Mouse (Mus musculus): Measurements from ENCODE around the gene Gm20547.
"Not testable (repeated sequence)": the region's sequence is repeated elsewhere in the genome, so short reads cannot be mapped to it uniquely, and the experiment has no call there.

The Gm20547 gene

GRCm38 (mm10) chr17:34855825-34856224 lies 26.0 kb downstream of the Gm20547 start:
- in situ Hi-C loops (cut with MboI, MseI): loop anchor here (10.0 kb wide), 1 partner anchor 59 kb away; the partner anchor contains the start of gene Slc44a4

GRCm38 (mm10) chr17:34854761-34855160 lies 27.1 kb downstream of the Gm20547 start:
- in situ Hi-C loops (cut with MboI, MseI): loop anchor here (10.0 kb wide), 1 partner anchor 60 kb away; the partner anchor contains the start of gene Slc44a4

- in situ Hi-C loops (cut with MboI, MseI): loop anchor here (10.0 kb wide), 1 partner anchor 61 kb away; the partner anchor contains the start of gene Slc44a4
Observed at GRCm38 (mm10) chr17:34853511-34853910, 28.3 kb downstream of the Gm20547 start.

GRCm38 (mm10) chr17:34850517-34851125 lies 31.2 kb downstream of the Gm20547 start:
- in situ Hi-C loops (cut with MboI, MseI): loop anchor here (10.0 kb wide), 1 partner anchor 64 kb away; the partner anchor contains the start of gene Slc44a4

GRCm38 (mm10) chr17:34849722-34850516 lies 31.9 kb downstream of the Gm20547 start, which contains the start of the genes Skiv2l and Nelfe:
Gene Skiv2l, minus strand, starts transcription at chr17:34850210.
Gene Nelfe, plus strand, starts transcription at chr17:34850391.
- in situ Hi-C loops (cut with MboI, MseI): loop anchor here (10.0 kb wide), 1 partner anchor 65 kb away; the partner anchor contains the start of gene Slc44a4

- in situ Hi-C loops (cut with MboI, MseI): no loop called here
Observed at GRCm38 (mm10) chr17:34847615-34848014, 34.2 kb downstream of the Gm20547 start.

GRCm38 (mm10) chr17:34847192-34847591 lies 34.6 kb downstream of the Gm20547 start:
- in situ Hi-C loops (cut with MboI, MseI): no loop called here

GRCm38 (mm10) chr17:34844884-34845283 lies 37.0 kb downstream of the Gm20547 start:
- in situ Hi-C loops (cut with MboI, MseI): no loop called here

GRCm38 (mm10) chr17:34840736-34841307 lies 41.0 kb downstream of the Gm20547 start:
- in situ Hi-C loops (cut with MboI, MseI): no loop called here

- in situ Hi-C loops (cut with MboI, MseI): no loop called here
Observed at GRCm38 (mm10) chr17:34838785-34839184, 43.1 kb downstream of the Gm20547 start.

GRCm38 (mm10) chr17:34837464-34838324 lies 44.1 kb downstream of the Gm20547 start:
- in situ Hi-C loops (cut with MboI, MseI): no loop called here

GRCm38 (mm10) chr17:34836856-34837221 lies 45.0 kb downstream of the Gm20547 start, which contains the start of the genes Stk19 and Dxo:
Gene Stk19, minus strand, starts transcription at chr17:34836945.
Gene Dxo, plus strand, starts transcription at chr17:34837019.
- in situ Hi-C loops (cut with MboI, MseI): no loop called here

GRCm38 (mm10) chr17:34836155-34836855 lies 45.5 kb downstream of the Gm20547 start:
- in situ Hi-C loops (cut with MboI, MseI): no loop called here

GRCm38 (mm10) chr17:34830776-34831175 lies 51.1 kb downstream of the Gm20547 start:
- in situ Hi-C loops (cut with MboI, MseI): not testable (repeated sequence)

GRCm38 (mm10) chr17:34814818-34815370 lies 66.9 kb downstream of the Gm20547 start:
- in situ Hi-C loops (cut with MboI, MseI): loop anchor here (5.0 to 25.0 kb wide), 3 partner anchors 78 to 753 kb away; no protein-coding TSS in a partner anchor

- in situ Hi-C loops (cut with MboI, MseI): loop anchor here (5.0 to 25.0 kb wide), 2 partner anchors 246 to 751 kb away; no protein-coding TSS in a partner anchor
Observed at GRCm38 (mm10) chr17:34813747-34814146, 68.1 kb downstream of the Gm20547 start.

GRCm38 (mm10) chr17:34811275-34811674 lies 70.6 kb downstream of the Gm20547 start:
- in situ Hi-C loops (cut with MboI, MseI): loop anchor here (5.0 to 25.0 kb wide), 2 partner anchors 244 to 749 kb away; no protein-coding TSS in a partner anchor

GRCm38 (mm10) chr17:34810811-34811210 lies 71.0 kb downstream of the Gm20547 start:
- in situ Hi-C loops (cut with MboI, MseI): loop anchor here (5.0 to 25.0 kb wide), 2 partner anchors 244 to 749 kb away; no protein-coding TSS in a partner anchor

GRCm38 (mm10) chr17:34810411-34810810 lies 71.4 kb downstream of the Gm20547 start:
- in situ Hi-C loops (cut with MboI, MseI): loop anchor here (5.0 to 25.0 kb wide), 2 partner anchors 243 to 748 kb away; no protein-coding TSS in a partner anchor

All from T-helper 1 cell (primary cell).